Mouse (Mus musculus): ENCODE measurements around the gene Dennd4c.

Gene Dennd4c

GRCm38 (mm10) chr4:86748336-86749291, at the start of gene Dennd4c:
Gene Dennd4c, plus strand, starts transcription at chr4:86748555.
- in situ Hi-C loops (cut with MboI; ENCODE audit: unreplicated experiment in 2 of 2): no loop called here

DNA sequence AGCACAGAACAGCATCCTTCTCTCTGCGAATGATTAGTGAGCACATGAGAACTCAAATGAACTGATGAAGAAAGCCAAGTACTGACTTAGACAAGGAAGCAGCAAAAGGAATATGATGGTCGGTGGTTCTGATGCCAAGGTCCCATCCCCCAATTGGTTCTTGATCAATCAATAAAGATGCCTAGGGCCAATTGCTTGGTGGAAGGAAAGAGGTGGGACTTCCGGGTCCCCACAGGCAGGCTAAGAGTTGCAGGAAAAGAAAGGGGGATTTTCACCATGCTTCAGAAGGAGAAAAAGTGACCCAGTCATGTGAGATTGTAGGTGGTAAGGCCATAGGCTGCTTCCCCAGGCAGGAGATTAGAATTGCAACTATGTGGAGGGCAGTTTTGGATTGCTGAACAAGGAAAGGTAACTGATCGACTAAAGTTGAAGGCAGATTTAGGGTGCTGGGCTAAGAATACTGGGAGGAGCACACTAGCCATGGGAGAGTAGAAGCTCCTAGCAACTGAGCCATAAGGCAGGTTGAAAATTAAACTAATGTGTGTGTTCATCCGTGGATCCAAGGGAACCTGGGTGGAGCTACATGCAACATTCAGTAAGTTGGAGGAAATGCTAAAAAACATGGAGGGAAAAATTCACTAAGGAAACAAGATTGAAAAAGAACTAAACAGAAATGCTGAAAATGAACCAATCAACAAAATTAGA, 49.0 kb upstream of the Dennd4c start:
- in situ Hi-C loops (cut with MboI; ENCODE audit: unreplicated experiment in 2 of 2): loop anchor here (5.0 to 25.0 kb wide), 6 partner anchors 152 to 1287 kb away; no protein-coding TSS in a partner anchor

DNA sequence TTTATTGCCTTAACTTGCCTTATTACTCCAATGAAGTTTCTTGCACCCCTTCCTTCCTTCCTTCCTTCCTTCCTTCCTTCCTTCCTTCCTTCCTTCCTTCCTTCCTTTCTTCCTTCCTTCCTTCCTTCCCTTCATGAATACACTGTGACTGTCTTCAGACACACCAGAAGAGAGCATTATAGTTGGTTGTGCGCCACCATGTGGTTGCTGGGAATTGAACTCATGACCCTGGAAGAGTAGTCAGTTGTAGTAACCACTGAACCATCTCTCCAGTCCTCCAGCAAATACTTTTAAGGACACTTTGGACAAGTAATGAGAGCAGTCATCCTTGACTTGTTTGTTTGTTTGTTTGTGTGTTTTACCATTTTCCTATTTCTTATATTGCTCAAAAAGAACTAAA, 39.6 kb upstream of the Dennd4c start:
- in situ Hi-C loops (cut with MboI; ENCODE audit: unreplicated experiment in 2 of 2): no loop called here

- in situ Hi-C loops (cut with MboI; ENCODE audit: unreplicated experiment in 2 of 2): no loop called here
These were observed 38.2 kb upstream of the Dennd4c start for GRCm38 (mm10) chr4:86710034-86710650.

DNA sequence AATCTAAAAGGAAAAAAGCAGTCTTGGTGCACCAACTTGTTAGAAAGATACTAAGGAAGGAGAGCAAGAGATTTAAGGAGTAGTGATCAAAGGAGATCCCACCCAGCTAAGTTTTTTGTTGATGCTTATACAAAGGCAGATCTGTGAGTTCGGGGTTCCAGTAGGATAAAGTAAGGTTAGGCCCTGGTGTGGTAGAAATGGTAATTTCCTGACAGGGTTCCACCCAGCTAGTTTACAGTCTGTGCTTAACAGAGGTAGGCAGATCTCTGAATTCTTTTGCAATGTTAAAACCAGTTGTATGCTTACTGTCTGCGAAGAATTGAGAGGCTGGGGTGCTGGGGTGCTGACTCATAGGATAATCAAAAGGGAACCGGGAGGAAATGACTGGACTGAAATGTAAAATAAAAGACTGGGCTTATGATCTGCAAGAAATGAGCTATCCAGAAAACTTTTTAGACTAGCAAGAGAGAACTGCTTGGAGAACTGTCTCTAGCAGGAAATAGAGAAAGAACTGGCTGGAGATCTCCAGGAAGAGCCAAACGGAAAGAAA, 37.6 kb upstream of the Dennd4c start:
- in situ Hi-C loops (cut with MboI; ENCODE audit: unreplicated experiment in 2 of 2): no loop called here

- in situ Hi-C loops (cut with MboI; ENCODE audit: unreplicated experiment in 2 of 2): no loop called here
These were observed 35.6 kb upstream of the Dennd4c start for GRCm38 (mm10) chr4:86712751-86713195.

DNA sequence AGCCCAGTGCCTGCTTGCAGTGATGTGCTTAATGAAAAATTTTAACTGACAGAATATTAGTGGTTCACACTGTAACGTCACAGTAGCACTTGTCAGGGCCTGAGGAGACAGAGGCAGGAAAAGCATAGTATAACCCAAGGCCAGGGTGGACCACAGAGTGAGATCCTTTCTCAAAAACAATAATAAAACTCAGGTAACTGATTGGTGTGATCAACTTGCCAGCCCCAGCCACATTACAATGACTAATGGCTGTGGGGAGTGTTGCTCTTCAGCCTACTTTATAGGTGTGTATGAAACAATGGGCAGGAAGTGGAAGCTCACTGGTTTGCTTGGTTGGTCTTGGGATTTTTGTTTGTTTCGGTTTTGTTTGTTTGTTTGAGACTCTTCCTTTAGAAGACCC, 34.8 kb upstream of the Dennd4c start:
- in situ Hi-C loops (cut with MboI; ENCODE audit: unreplicated experiment in 2 of 2): no loop called here

DNA sequence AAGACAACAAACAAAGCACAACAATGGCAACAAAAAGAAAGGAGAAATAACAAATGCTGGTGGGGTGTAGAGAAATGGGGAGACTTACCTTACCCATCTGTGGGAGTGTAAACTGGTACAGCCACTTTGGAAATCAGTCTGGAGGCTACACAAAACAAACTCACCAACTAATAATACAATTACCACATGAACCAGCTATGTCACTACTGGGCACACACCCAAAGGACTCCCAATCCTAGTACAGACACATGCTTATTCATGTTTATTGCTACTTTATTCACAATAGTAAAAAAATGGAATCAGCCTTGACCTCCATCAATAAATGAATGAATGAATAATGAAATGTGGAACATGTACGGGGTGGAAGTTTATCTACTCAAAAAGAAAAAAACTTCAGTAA, 33.0 kb upstream of the Dennd4c start:
- in situ Hi-C loops (cut with MboI; ENCODE audit: unreplicated experiment in 2 of 2): no loop called here

DNA sequence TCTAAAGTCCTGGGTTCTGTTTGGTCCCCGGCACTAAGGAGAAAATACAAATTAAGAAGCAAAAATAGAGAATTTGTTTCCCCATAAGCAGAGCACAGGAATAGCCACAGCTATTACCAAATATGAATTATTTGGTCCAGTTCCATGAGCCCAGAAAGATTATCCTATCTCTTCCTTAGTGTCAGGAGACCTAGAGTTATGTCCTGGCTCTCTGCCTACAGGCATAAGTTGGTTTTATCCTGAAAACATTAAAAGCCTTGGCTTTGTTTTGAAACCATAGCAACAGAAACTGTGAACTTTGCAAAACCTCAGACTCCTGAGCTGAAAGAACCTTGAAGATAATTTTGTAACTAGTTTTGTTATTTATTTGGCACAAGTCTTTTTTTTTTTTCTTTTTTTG, 31.2 kb upstream of the Dennd4c start:
- in situ Hi-C loops (cut with MboI; ENCODE audit: unreplicated experiment in 2 of 2): no loop called here

DNA sequence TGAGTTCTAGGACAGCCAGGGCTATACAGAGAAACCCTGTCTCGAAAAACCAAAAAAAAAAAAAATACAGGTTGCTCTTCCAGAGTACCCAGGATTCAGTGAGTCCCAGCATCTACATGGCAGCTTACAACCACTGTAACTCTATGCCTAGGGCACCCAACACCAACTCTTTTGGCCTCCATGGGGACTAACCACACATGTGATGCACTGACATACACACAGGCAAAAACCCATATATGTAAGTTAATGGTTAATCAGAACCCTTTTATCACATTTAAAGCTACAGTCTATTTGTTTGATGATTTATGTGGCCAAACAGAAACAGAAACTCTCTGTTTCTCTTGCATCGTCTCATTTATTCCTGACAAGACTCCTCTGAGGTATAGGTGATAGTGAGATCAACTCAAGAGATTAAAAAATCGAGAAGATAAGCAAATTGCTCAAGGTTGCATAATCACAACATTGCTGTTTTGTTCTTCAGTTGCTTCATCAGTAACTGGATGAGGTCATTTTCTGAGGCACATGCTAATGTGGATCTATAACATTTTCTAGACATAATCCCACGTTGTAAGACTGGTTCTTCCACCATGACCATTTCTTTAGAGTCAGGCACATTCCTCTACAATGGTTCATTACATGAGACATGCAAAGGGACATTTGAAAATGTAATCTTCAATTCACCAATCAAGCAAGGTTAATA, 29.3 kb upstream of the Dennd4c start:
- in situ Hi-C loops (cut with MboI; ENCODE audit: unreplicated experiment in 2 of 2): no loop called here

DNA sequence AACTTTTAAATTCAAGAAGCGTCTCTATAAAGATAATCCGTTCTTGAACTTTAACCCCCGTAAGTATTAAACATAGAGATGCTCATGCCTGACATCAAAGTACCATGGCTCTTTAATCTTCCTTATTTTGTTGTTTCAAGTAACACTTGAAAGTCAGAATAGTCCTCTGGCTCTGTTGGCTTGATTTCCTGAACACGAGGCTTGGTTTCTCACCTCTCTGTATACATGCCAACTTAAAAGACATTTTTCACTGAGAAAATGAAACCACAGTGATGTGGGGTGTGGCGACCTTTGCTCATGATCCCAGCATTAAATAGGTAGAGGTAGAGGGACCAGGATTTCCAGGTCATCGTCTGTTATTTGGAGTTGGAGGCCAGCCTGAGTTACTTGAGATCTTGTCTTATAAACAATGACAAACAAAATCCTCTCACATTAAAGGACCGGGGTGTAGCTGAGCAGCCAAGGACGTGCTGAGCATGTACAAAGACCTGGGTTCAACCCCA, 26.4 kb upstream of the Dennd4c start:
- in situ Hi-C loops (cut with MboI; ENCODE audit: unreplicated experiment in 2 of 2): no loop called here

- in situ Hi-C loops (cut with MboI; ENCODE audit: unreplicated experiment in 2 of 2): no loop called here
These were observed 23.2 kb upstream of the Dennd4c start for GRCm38 (mm10) chr4:86725175-86725574.

DNA sequence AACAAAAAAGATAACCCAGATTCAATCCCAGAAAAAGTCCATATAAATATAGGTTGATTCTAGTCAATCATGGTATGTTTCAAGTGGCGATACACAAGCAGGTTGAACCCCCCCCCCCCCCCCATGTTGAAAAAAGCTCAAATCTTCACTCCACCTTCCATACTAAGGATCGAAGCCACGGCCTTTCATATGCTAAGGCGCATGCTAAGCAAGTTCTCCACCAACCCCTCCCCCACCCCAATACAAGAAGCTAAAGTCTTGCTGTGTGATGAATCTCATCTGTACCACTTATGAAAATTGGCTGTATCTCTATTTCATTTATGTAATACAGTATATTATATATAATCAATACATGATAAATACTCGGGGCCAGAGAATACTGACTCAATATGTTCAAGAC, 22.2 kb upstream of the Dennd4c start:
- in situ Hi-C loops (cut with MboI; ENCODE audit: unreplicated experiment in 2 of 2): no loop called here

- in situ Hi-C loops (cut with MboI; ENCODE audit: unreplicated experiment in 2 of 2): no loop called here
These were observed 18.5 kb upstream of the Dennd4c start for GRCm38 (mm10) chr4:86729829-86730228.

- in situ Hi-C loops (cut with MboI; ENCODE audit: unreplicated experiment in 2 of 2): no loop called here
These were observed 14.1 kb upstream of the Dennd4c start for GRCm38 (mm10) chr4:86734088-86734841.

DNA sequence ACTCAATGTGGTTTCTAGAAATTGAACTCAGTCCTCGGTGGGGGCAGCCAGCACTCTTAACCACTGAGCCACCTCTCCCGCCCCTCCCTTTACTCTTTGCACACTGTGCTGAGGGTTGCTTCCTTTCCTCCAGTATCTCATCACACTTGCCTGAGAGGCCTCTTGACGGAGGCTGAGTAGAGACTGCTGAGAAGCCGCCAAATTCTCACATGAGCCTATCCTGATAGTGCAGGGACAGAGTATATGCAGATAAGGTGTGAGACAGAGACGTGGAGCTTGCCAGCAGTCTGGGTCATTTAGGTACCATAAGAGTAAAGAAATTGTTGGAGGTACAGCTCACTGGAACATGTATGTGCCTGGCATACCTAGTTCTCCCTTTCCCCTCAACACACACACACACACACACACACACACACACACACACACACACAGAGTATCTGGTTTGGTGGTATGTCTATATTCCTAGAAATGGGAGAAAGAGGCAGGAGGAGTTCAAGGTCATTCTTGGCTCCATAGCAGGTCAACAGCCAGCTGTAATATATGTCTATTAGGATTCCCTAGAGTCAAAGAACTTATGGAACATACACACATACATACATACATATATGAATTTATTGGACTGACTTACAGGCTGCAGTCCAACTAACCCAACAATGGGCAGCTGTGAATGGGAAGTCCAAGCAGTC, 8.9 kb upstream of the Dennd4c start:
- in situ Hi-C loops (cut with MboI; ENCODE audit: unreplicated experiment in 2 of 2): no loop called here

GRCm38 (mm10) chr4:86749361-86749841, 1.0 kb downstream of the Dennd4c start:
- in situ Hi-C loops (cut with MboI; ENCODE audit: unreplicated experiment in 2 of 2): no loop called here

DNA sequence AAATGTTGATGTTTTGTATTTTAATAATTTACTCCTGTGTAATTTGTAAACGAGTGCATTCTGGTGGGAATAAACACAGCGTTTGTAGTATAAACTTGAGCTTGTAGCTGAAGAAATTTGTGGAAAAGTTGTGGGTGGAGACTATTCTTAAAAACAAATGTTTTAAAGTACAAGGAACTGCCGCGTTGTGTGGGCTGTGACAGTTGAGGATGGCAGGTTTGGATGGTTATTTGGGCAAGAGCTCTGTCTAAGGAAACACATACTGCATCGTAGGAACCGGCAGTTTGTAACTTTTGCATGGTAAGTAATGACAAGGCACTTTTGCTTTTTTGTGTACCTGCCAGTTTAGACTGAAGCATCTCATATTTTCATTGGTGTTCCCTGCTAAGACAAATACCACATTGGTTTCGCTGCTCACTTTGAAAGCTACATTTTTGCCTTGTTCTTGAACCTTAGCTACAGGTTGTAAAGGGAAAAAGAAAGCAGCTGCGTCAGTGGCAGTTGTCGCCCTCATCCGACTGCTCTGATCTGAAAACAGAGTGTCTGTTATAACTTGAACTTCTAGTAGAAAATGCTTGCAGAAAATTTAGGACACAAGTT, 2.1 kb downstream of the Dennd4c start:
- in situ Hi-C loops (cut with MboI; ENCODE audit: unreplicated experiment in 2 of 2): no loop called here

Measured in v-Abl transformed pro-B cells (cell line).